ENCODE assay signal across 14 mouse cellular contexts in genomic region chr5:122053587-122053986, GRCm38 (mm10). TPM values are rescaled to one million over a fixed set of nuclear protein-coding genes. Genes with fewer than 3 reads are reported as not detected.
DNase-seq lines count a peak whose midpoint lies in the region; ATAC-seq and TF ChIP-seq lines count a peak whose summit lies in the region.
"Had no signal": no experiment of that assay in that cellular context is flagged by ENCODE, and none has a peak within 500 bp of the region (broad histone marks: within the 10 kb centered on the region; RNA-seq: fewer than 3 reads in every experiment).

No protein-coding gene starts in this region.

- H3K36me3 ChIP-seq in heart, embryonic 10.5 days, result no peaks in the 10 kb centered on the region
- no peaks in the 10 kb centered on the region for H3K36me3 ChIP-seq in ES-Bruce4 (ENCODE audit: control insufficient read depth, insufficient read depth, low read length, poor library complexity, severe bottlenecking)
- H3K36me3 ChIP-seq in forebrain, postnatal 0 days (ENCODE audit: insufficient read depth), result no peaks in the 10 kb centered on the region
- H3K36me3 ChIP-seq in midbrain, embryonic 11.5 days (ENCODE audit: control insufficient read depth, insufficient read depth, low read length), result no peaks in the 10 kb centered on the region
- H3K36me3 ChIP-seq in lung, postnatal 0 days (ENCODE audit: insufficient read depth, low read length), result no peaks in the 10 kb centered on the region
- H3K36me3 ChIP-seq in thymus, adult 2 months (ENCODE audit: control insufficient read depth, insufficient read depth, low read length), result no peaks in the 10 kb centered on the region
- H3K36me3 ChIP-seq: lung, embryonic 15.5 days had no signal

- peak overlapping the region; percentile 6; the same call in 1 of the 2 replicates for H3K4me2 ChIP-seq in forebrain, postnatal 0 days (ENCODE audit: low read depth)
- 0 out of 2 replicates have a peak overlapping the region, but pooled peaks have one; percentile 10 for H3K4me2 ChIP-seq in midbrain, embryonic 11.5 days
- H3K4me2 ChIP-seq in lung, postnatal 0 days (replicated peaks; ENCODE audit: low read depth, low read length), result no peak overlapping the region
- H3K4me2 ChIP-seq: heart, embryonic 11.5 days; lung, embryonic 15.5 days had no signal

- no peak for ATAC-seq in forebrain, postnatal 0 days
- ATAC-seq in midbrain, embryonic 11.5 days (ENCODE audit: low FRiP score), result no peak
- no peak for ATAC-seq in lung, postnatal 0 days

- no peak overlapping the region for H3K4me3 ChIP-seq in heart, embryonic 10.5 days
- peak overlapping the region; percentile 35 for H3K4me3 ChIP-seq in ES-Bruce4 (ENCODE audit: low read depth, low read length)
- H3K4me3 ChIP-seq in forebrain, postnatal 0 days (ENCODE audit: low read depth, low read length), result no peak overlapping the region
- H3K4me3 ChIP-seq in midbrain, embryonic 11.5 days (ENCODE audit: low read depth, low read length), result no peak overlapping the region
- H3K4me3 ChIP-seq in lung, postnatal 0 days (ENCODE audit: low read depth, low read length), result no peak overlapping the region
- H3K4me3 ChIP-seq in thymus, adult 2 months (ENCODE audit: control insufficient read depth, insufficient read depth, low read length), result no peak overlapping the region
- H3K4me3 ChIP-seq: lung, embryonic 15.5 days had no signal

- TF ChIP-seq EP300 in ES-Bruce4 (IDR thresholded peaks at IDR 0.05; ENCODE audit: insufficient read depth, low read depth, low read length), result no peak
- no peak for TF ChIP-seq EP300 in lung, postnatal 0 days (IDR thresholded peaks at IDR 0.05)

- TF ChIP-seq CTCF in ES-Bruce4 (IDR thresholded peaks at IDR 0.05; ENCODE audit: low read depth, low read length), result no peak
- no peak for TF ChIP-seq CTCF in forebrain, postnatal 0 days (IDR thresholded peaks at IDR 0.05; ENCODE audit: low read depth)
- TF ChIP-seq CTCF in lung, postnatal 0 days (IDR thresholded peaks at IDR 0.05), result no peak
- no peak for TF ChIP-seq CTCF in thymus, adult 2 months (IDR thresholded peaks at IDR 0.05; ENCODE audit: borderline replicate concordance, control insufficient read depth, extremely low read depth, insufficient read depth, low read length, poor library complexity)

- DNase-seq in heart, embryonic 10.5 days (ENCODE audit: low spot score), result no peak
- DNase-seq in heart, postnatal 10 days, result no peak
- DNase-seq in forebrain, postnatal 0 days, result no peak
- no peak for DNase-seq in midbrain, embryonic 11.5 days (ENCODE audit: low spot score, missing footprints)
- DNase-seq in lung, postnatal 0 days (ENCODE audit: low spot score), result no peak
- no peak for DNase-seq in spleen, postnatal 36 days (ENCODE audit: low spot score in 2 of 2)
- no peak for DNase-seq in thymus, adult 2 months
- DNase-seq: thymus, postnatal 36 days had no signal

- intact Hi-C loops in heart, postnatal 10 days (cut with DNase I), result no loop called here

- WGBS in heart, embryonic 10.5 days, result 26% methylated on average over 15 of the region's 15 CpGs
- 6% methylated on average over 15 of the region's 15 CpGs for WGBS in forebrain, postnatal 0 days
- whole genome bisulfite sequencing in midbrain, embryonic 11.5 days, result 15% methylated on average over 15 of the region's 15 CpGs
- 15% methylated on average over 15 of the region's 15 CpGs for WGBS in lung, postnatal 0 days
- 54% methylated on average over 15 of the region's 15 CpGs for WGBS in thymus, adult 2 months

- H3K4me1 ChIP-seq in heart, embryonic 10.5 days, result peaks cover 36% of the 10 kb centered on the region
- H3K4me1 ChIP-seq in ES-Bruce4 (ENCODE audit: control insufficient read depth, insufficient read depth, low read length), result no peaks in the 10 kb centered on the region
- peaks cover 6% of the 10 kb centered on the region for H3K4me1 ChIP-seq in forebrain, postnatal 0 days (ENCODE audit: insufficient read depth)
- H3K4me1 ChIP-seq in midbrain, embryonic 11.5 days (ENCODE audit: control insufficient read depth, insufficient read depth, low read length), result peaks cover 31% of the 10 kb centered on the region
- H3K4me1 ChIP-seq in lung, postnatal 0 days (ENCODE audit: insufficient read depth, low read depth, low read length), result peaks cover 4% of the 10 kb centered on the region; the same call in 1 of the 2 replicates
- peaks cover 10% of the 10 kb centered on the region for H3K4me1 ChIP-seq in thymus, adult 2 months (replicated peaks; ENCODE audit: control insufficient read depth, insufficient read depth, low read length)

- peaks cover 37% of the 10 kb centered on the region for H3K27me3 ChIP-seq in heart, embryonic 10.5 days (ENCODE audit: insufficient read depth, poor library complexity, severe bottlenecking)
- no peaks in the 10 kb centered on the region for H3K27me3 ChIP-seq in ES-Bruce4 (ENCODE audit: control insufficient read depth, insufficient read depth, low read length, poor library complexity, severe bottlenecking)
- no peaks in the 10 kb centered on the region for H3K27me3 ChIP-seq in forebrain, postnatal 0 days (ENCODE audit: insufficient read depth, low read length)
- no peaks in the 10 kb centered on the region; the same call in 1 of the 2 replicates for H3K27me3 ChIP-seq in midbrain, embryonic 11.5 days (ENCODE audit: control insufficient read depth, insufficient read depth, low read length)
- H3K27me3 ChIP-seq in lung, postnatal 0 days (replicated peaks; ENCODE audit: insufficient read depth, low read length), result peaks cover 21% of the 10 kb centered on the region
- peaks cover 13% of the 10 kb centered on the region for H3K27me3 ChIP-seq in thymus, adult 2 months (ENCODE audit: control insufficient read depth, insufficient read depth, low read length)

- no peaks in the 10 kb centered on the region for H3K9me3 ChIP-seq in heart, embryonic 10.5 days
- H3K9me3 ChIP-seq in ES-Bruce4 (replicated peaks; ENCODE audit: control insufficient read depth, insufficient read depth, low read length, poor library complexity, severe bottlenecking), result no peaks in the 10 kb centered on the region
- H3K9me3 ChIP-seq in forebrain, postnatal 0 days (ENCODE audit: low read length), result no peaks in the 10 kb centered on the region
- H3K9me3 ChIP-seq in midbrain, embryonic 11.5 days (ENCODE audit: control insufficient read depth, low read length), result peaks cover 5% of the 10 kb centered on the region; the same call in 1 of the 2 replicates
- peaks cover 3% of the 10 kb centered on the region; the same call in 1 of the 2 replicates for H3K9me3 ChIP-seq in lung, postnatal 0 days (ENCODE audit: low read length)
- H3K9me3 ChIP-seq: lung, embryonic 15.5 days had no signal

- H3K9ac ChIP-seq in ES-Bruce4 (ENCODE audit: low read depth, poor library complexity, severe bottlenecking), result peak overlapping the region; percentile 17
- H3K9ac ChIP-seq in forebrain, postnatal 0 days, result no peak overlapping the region
- H3K9ac ChIP-seq in midbrain, embryonic 11.5 days (ENCODE audit: low read length), result peak overlapping the region; percentile 24; the same call in 1 of the 2 replicates
- no peak overlapping the region for H3K9ac ChIP-seq in lung, postnatal 0 days (replicated peaks; ENCODE audit: low read depth)
- H3K9ac ChIP-seq: lung, embryonic 15.5 days had no signal

- H3K27ac ChIP-seq in heart, embryonic 10.5 days, result 0 out of 2 replicates have a peak overlapping the region, but pooled peaks have one; percentile 30
- H3K27ac ChIP-seq in ES-Bruce4 (ENCODE audit: insufficient read depth, low read length), result no peak overlapping the region
- no peak overlapping the region for H3K27ac ChIP-seq in forebrain, postnatal 0 days (ENCODE audit: low read depth, low read length)
- peak overlapping the region; percentile 32 for H3K27ac ChIP-seq in midbrain, embryonic 11.5 days (ENCODE audit: low read depth, low read length)
- no peak overlapping the region for H3K27ac ChIP-seq in lung, postnatal 0 days (ENCODE audit: low read length)
- H3K27ac ChIP-seq in thymus, adult 2 months (ENCODE audit: control insufficient read depth, insufficient read depth, low read length), result no peak overlapping the region
- H3K27ac ChIP-seq: lung, embryonic 15.5 days had no signal

- TF ChIP-seq POLR2A in ES-Bruce4 (IDR thresholded peaks at IDR 0.05; ENCODE audit: insufficient read depth, low read length), result no peak
- no peak for TF ChIP-seq POLR2A in thymus, adult 2 months (IDR thresholded peaks at IDR 0.05; ENCODE audit: control insufficient read depth, extremely low read depth, insufficient read depth, low read length, poor library complexity)

RNA-seq across cellular contexts. Expression of gene Cux2, which starts 3.7 kb away (rescaled TPM):
- polyA plus RNA-seq in heart, embryonic 10.5 days (2016; fragmentation: Nextera tagmentation; extraction: Ambion mirVana), result 6.6 and 8.0 TPM in 2 replicates
- 10 to 100 TPM; 13.1 to 17.5 TPM for total RNA-seq in heart, postnatal 10 days (2021)
- 2.9 and 3.6 TPM in 2 replicates for polyA plus RNA-seq in ES-Bruce4 (2011; ENCODE audit: insufficient read depth, insufficient read length, low read depth, missing spikeins)
- total RNA-seq in forebrain, postnatal 0 days (2014; rRNA removed), result 44.0 and 52.4 TPM in 2 replicates
- 16.2 and 16.7 TPM in 2 replicates for polyA plus RNA-seq in forebrain, postnatal 0 days (2015; fragmentation: Nextera tagmentation; extraction: Ambion mirVana)
- polyA plus RNA-seq in midbrain, embryonic 11.5 days (2014; fragmentation: Nextera tagmentation; extraction: Ambion mirVana), result 11.1 and 12.6 TPM in 2 replicates
- 0.47 and 0.75 TPM in 2 replicates for polyA plus RNA-seq in lung, postnatal 0 days (2015; fragmentation: Nextera tagmentation; extraction: Ambion mirVana)
- 0.18 and 0.75 TPM in 2 replicates for polyA plus RNA-seq in thymus, adult 2 months (2012; rRNA removed)
- total RNA-seq: megakaryocyte-erythroid progenitor cell, adult 5-6 weeks had no signal

RNA-seq across cellular contexts. Expression of gene Myl2, which starts 47.2 kb away (rescaled TPM):
- polyA plus RNA-seq in heart, embryonic 10.5 days (2016; fragmentation: Nextera tagmentation; extraction: Ambion mirVana), result 3,021 and 6,084 TPM in 2 replicates
- total RNA-seq in heart, postnatal 10 days (2021), result over 10,000 TPM; 18,908 to 21,159 TPM
- polyA plus RNA-seq in ES-Bruce4 (2011; ENCODE audit: insufficient read depth, insufficient read length, low read depth, missing spikeins), result not detected in 2 replicates
- 0.38 and 2.9 TPM in 2 replicates for total RNA-seq in forebrain, postnatal 0 days (2014; rRNA removed)
- 1.7 TPM in 2 replicates for polyA plus RNA-seq in forebrain, postnatal 0 days (2015; fragmentation: Nextera tagmentation; extraction: Ambion mirVana)
- polyA plus RNA-seq in midbrain, embryonic 11.5 days (2014; fragmentation: Nextera tagmentation; extraction: Ambion mirVana), result 0.29 TPM in 1 of 2 replicates, not detected in the other
- polyA plus RNA-seq in lung, postnatal 0 days (2015; fragmentation: Nextera tagmentation; extraction: Ambion mirVana), result 2.8 and 3.5 TPM in 2 replicates
- polyA plus RNA-seq in thymus, adult 2 months (2012; rRNA removed), result 0.79 and 169 TPM in 2 replicates
- total RNA-seq: megakaryocyte-erythroid progenitor cell, adult 5-6 weeks had no signal
- polyA plus RNA-seq: intestine, embryonic 14.5 days; small intestine, adult 2 months had no signal

Comparison
In these comparisons a context has a peak if more than half of its experiments do, and no peak if none do; other contexts are left out.
1. H3K27ac ChIP-seq: peak in heart, embryonic 10.5 days (single experiment) and midbrain, embryonic 11.5 days (single experiment); none in ES-Bruce4 (single experiment), forebrain, postnatal 0 days (single experiment), lung, postnatal 0 days (single experiment) and thymus, adult 2 months (single experiment).
2. H3K9ac ChIP-seq: peak in ES-Bruce4 (single experiment) and midbrain, embryonic 11.5 days (single experiment); none in forebrain, postnatal 0 days (single experiment) and lung, postnatal 0 days (single experiment).